Mouse (Mus musculus) limb, embryonic 14.5 days (tissue): Measurements from ENCODE around the gene Smim22. TPM values are rescaled to one million over a fixed set of nuclear protein-coding genes. Genes with fewer than 3 reads are reported as not detected.

ENCODE experiments used
- ATAC-seq: fragments of 200-750 bp; cut with Nextera tagmentation; 2 replicates; pipeline ENCODE4 v1.8.0; 2017; ENCODE audit warnings: low read depth, moderate number of reproducible peaks, moderate TSS enrichment; ENCODE audit not compliant: low FRiP score
- DNase-seq: peaks from one replicate; pipeline ENCODE4 v3.0.0-alpha.2; 2015; ENCODE audit warnings: low spot score
- H3K27ac ChIP-seq: fragments of 300-500 bp; sonication (generic); replicated peaks from 2 replicates; pipeline ENCODE4 v1.5.1; 2014; ENCODE audit warnings: low read depth, mild to moderate bottlenecking, low read length, moderate library complexity, mixed read lengths
- H3K27me3 ChIP-seq: fragments of 300-500 bp; sonication (generic); 2 replicates; pipeline ENCODE4 v1.6.1; 2014; ENCODE audit warnings: low read length, mixed read lengths; ENCODE audit not compliant: control insufficient read depth, insufficient read depth
- H3K36me3 ChIP-seq: fragments of 300-500 bp; sonication (generic); 2 replicates; pipeline ENCODE4 v1.6.1; 2014; ENCODE audit warnings: mild to moderate bottlenecking, low read length, moderate library complexity, mixed read lengths; ENCODE audit not compliant: control insufficient read depth, insufficient read depth
- H3K4me1 ChIP-seq: fragments of 300-500 bp; sonication (generic); 2 replicates; pipeline ENCODE4 v1.6.1; 2014; ENCODE audit warnings: antibody characterized with exemption, low read length, mixed read lengths; ENCODE audit not compliant: control insufficient read depth, insufficient read depth
- H3K4me2 ChIP-seq: fragments of 300-500 bp; sonication (generic); replicated peaks from 2 replicates; pipeline ENCODE4 v1.6.1; 2014; ENCODE audit warnings: low read depth, mild to moderate bottlenecking, low read length, moderate library complexity; ENCODE audit not compliant: severe bottlenecking
- H3K4me3 ChIP-seq: fragments of 300-500 bp; sonication (generic); replicated peaks from 2 replicates; pipeline ENCODE4 v1.5.1; 2014; ENCODE audit warnings: low read length
- H3K9ac ChIP-seq: fragments of 300-500 bp; sonication (generic); 2 replicates; pipeline ENCODE4 v1.6.1; 2014; ENCODE audit warnings: mild to moderate bottlenecking, low read depth, low read length, moderate library complexity; ENCODE audit not compliant: severe bottlenecking
- H3K9me3 ChIP-seq: fragments of 300-500 bp; sonication (generic); 2 replicates; pipeline ENCODE4 v1.6.1; 2016; ENCODE audit warnings: low read length; ENCODE audit not compliant: control insufficient read depth
- POLR2A ChIP-seq: fragments of 200-500 bp; IDR thresholded peaks from 2 replicates; pipeline ENCODE4 v1.8.0; 2012; ENCODE audit warnings: inconsistent platforms, mild to moderate bottlenecking, moderate library complexity, borderline replicate concordance; ENCODE audit not compliant: insufficient read depth, insufficient read length; ENCODE audit errors: extremely low read depth
- WGBS: fragments of 180-500 bp; shearing (Covaris S2); extraction: QIAGEN DNeasy Blood & Tissue Kit; methylation state at CpG from one replicate; pipeline ENCODE4 v1.1.7; 2014; 5-methylcytosine and 5-hydroxymethylcytosine counted together
- polyA plus RNA-seq, 2 experiments: library from polyadenylated mRNA; depleted of rRNA in 1 of 2; stranded (reverse) in 1 of 2; unstranded in 1 of 2; fragments of >200 nt; fragmentation: Nextera tagmentation in 1 of 2; extraction: Ambion mirVana in 1 of 2; gene quantifications; 2 replicates each; pipeline versions ENCODE4 v1.2.1 to v1.2.3; 2012 to 2014

Smim22 gene
- polyA plus RNA-seq (2012; rRNA removed) (2.9 and 3.5 TPM in 2 replicates), polyA plus RNA-seq (2014; fragmentation: Nextera tagmentation; extraction: Ambion mirVana) (4.2 and 4.5 TPM in 2 replicates)

GRCm38 (mm10) chr16:5007067-5007466 is at the start of gene Smim22:
Gene Smim22, plus strand, starts transcription at chr16:5007288.
- Histone ChIP-seq H3K9ac (no peak within 1 kb of the TSS), H3K9me3 (no peaks in the 10 kb centered on the region), H3K27me3 (no peaks in the 10 kb centered on the region), H3K27ac (no peak within 1 kb of the TSS), H3K4me2 (no peak within 1 kb of the TSS), H3K4me3 (no peak within 1 kb of the TSS), H3K36me3 (peaks cover 9% of the 10 kb centered on the region; the same call in 1 of the 2 replicates), H3K4me1 (no peaks in the 10 kb centered on the region)
- no peak for DNase-seq
- ATAC-seq = no peak
- TF ChIP-seq POLR2A = no peak
- WGBS = 55% methylated on average over 5 of the region's 5 CpGs

DNA sequence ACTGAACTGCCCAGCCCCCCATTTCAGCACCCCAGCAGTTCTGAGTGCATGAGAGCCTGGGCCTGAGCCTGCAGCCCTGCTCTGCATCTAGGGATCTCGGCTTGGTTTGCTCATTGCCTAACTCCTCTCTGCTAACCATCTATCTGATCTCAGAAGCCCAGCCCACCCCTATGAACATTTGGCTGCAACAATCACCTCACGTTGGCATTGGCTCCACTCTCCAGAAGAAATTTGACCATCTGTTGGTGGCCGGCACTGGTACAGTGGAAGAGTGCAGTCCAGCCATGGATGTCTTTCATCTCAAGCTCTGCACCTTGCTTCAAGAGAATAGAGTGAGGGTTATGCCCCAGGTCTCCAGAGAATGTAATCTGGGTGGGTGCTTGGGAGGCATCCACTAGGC is 49.6 kb upstream of the Smim22 start:
- Histone ChIP-seq H3K4me1 (no peaks in the 10 kb centered on the region), H3K4me2 (no peak overlapping the region), H3K9me3 (no peaks in the 10 kb centered on the region), H3K36me3 (peaks cover 50% of the 10 kb centered on the region), H3K27ac (no peak overlapping the region), H3K9ac (no peak overlapping the region), H3K27me3 (no peaks in the 10 kb centered on the region), H3K4me3 (no peak overlapping the region)
- DNase-seq (no peak), ATAC-seq (no peak)
- no peak for TF ChIP-seq POLR2A
- 90% methylated on average over 3 of the region's 3 CpGs for WGBS

DNA sequence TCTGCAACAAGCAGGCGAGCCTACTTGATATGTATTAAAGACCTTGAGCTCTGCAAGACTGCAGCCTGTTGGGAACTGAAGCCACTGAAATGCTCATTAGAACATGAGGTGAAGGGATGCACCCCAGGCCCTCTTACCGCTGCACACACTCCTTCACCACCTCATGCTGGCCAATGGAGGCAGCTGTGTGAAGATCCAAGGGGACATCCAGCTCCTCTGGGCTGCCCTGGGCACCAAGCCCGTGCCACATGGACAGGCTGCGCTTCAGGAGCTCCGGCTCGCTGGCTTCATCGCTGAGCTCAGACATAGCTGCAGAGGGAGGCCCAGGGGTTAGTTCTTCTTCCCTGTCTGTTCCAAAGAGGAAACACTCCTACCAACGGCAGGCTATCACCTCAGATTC is 46.8 kb upstream of the Smim22 start:
- no peak for ATAC-seq
- peaks cover 25% of the 10 kb centered on the region for H3K36me3 ChIP-seq
- 89% methylated on average over 8 of the region's 8 CpGs for WGBS
- H3K4me2 ChIP-seq = no peak overlapping the region
- H3K4me3 ChIP-seq = no peak overlapping the region
- peaks cover 9% of the 10 kb centered on the region for H3K4me1 ChIP-seq
- no peak overlapping the region for H3K9ac ChIP-seq
- no peak for TF ChIP-seq POLR2A
- no peak for DNase-seq
- H3K9me3 ChIP-seq = no peaks in the 10 kb centered on the region
- H3K27ac ChIP-seq = no peak overlapping the region
- no peaks in the 10 kb centered on the region for H3K27me3 ChIP-seq

DNA sequence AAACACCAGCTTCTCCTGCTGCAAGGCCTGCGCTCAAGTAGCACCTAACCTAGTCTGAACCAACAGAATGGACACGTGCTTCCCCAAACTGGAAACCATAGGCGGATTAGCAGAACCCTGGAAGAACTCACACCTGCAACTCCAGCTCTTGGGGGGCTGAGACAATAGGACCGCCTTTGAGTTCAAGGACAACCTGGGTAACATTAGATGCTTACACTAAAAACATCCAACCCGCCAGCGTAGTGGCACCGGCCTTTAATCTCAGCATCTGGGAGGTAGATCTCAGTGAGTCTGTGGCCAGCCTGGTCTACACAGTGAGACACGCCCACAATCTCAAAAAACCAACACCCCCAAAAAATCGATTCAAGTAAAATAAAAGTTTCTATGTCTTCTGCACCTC is 43.7 kb upstream of the Smim22 start:
- no peaks in the 10 kb centered on the region for H3K9me3 ChIP-seq
- H3K36me3 ChIP-seq = no peaks in the 10 kb centered on the region; the same call in 1 of the 2 replicates
- DNase-seq = no peak
- peak overlapping the region; percentile 76 for H3K9ac ChIP-seq
- no peak for TF ChIP-seq POLR2A
- no peaks in the 10 kb centered on the region for H3K27me3 ChIP-seq
- peak overlapping the region; percentile 89 for H3K4me3 ChIP-seq
- 44% methylated on average over 9 of the region's 9 CpGs for WGBS
- no peak overlapping the region for H3K27ac ChIP-seq
- H3K4me2 ChIP-seq = peak overlapping the region; percentile 64
- H3K4me1 ChIP-seq = peaks cover 9% of the 10 kb centered on the region
- ATAC-seq = no peak

DNA sequence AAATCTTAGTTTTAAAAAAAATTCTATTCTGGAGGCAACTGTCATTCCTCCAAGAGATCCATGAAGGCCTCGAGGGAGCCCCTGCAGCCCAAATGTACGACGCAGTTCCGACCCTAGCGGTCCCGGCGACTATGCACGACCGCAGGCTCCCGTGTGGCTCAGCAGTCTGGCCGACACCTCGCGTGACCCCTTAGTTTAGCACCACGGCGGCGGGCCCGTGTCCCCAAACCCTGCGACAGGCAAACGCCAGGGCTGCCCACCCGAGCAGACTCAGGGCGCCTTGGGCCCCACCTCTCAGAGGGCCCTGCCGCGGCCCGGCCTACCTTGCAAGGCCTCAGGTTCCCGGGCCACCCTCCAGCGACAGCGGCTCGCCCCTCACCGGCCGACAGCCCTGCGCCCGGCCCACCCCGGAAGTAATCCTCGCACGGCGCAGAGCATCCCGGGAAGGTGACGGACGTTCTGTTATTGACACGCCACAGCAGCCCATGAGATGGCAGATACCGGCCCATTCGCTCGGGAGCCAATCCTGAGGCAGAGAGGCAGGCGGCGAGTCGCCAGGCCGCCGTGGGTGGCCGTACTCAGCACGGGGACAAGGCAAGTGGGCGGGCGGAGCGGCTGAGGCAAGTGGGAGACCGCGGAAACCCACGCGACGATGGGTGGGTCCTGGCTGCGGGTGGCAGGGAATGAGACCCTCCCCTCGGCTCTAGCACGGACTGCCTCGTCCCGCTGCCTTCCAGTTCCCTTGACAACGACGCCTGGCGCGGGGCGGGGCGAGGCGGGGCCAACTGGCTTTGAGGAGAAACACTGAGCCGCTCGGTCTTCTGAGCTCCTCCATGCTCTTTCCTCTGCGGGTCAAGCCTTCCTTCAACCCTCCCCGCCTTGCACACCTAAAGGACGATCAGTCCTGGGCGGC is 43.0 kb upstream of the Smim22 start, which contains the start of gene Anks3:
Anks3 (minus strand) TSS at position 409 of the 913 bp plus-strand sequence.
- H3K9ac ChIP-seq = peak within 1 kb of the TSS; percentile 76
- peak within 1 kb of the TSS; percentile 41 for H3K27ac ChIP-seq
- H3K9me3 ChIP-seq = no peaks in the 10 kb centered on the region
- H3K4me3 ChIP-seq = peak within 1 kb of the TSS; percentile 89
- peak; percentile 70; the same call in 1 of the 2 replicates for TF ChIP-seq POLR2A
- DNase-seq (peak; percentile 94), ATAC-seq (peak; percentile 97)
- under 1% methylated on average over 69 of the region's 76 CpGs for WGBS
- no peaks in the 10 kb centered on the region for H3K27me3 ChIP-seq
- H3K4me1 ChIP-seq = peaks cover 9% of the 10 kb centered on the region
- H3K36me3 ChIP-seq = no peaks in the 10 kb centered on the region; the same call in 1 of the 2 replicates
- H3K4me2 ChIP-seq = peak within 1 kb of the TSS; percentile 64
